Mouse (Mus musculus) MEL (cell line): ENCODE data around the gene Hoxb9.

Experiments
- CHD2 ChIP-seq: IDR thresholded peaks from 2 replicates; pipeline ENCODE4 v1.6.1; 2011; ENCODE audit warnings: low read length, improper control_type of control experiment
- CTCF ChIP-seq, 3 experiments: IDR thresholded peaks in 2 of 3; conservative IDR thresholded peaks in 1 of 3; 2 replicates each; pipeline ENCODE4 v1.5.1; 2011 to 2012; ENCODE audit warnings: low read length in 3 of 3, low read depth in 2 of 3, mild to moderate bottlenecking in 2 of 3, improper control_type of control experiment in 1 of 3, inconsistent platforms in 1 of 3, mixed read lengths in 1 of 3, moderate library complexity in 1 of 3; ENCODE audit not compliant: control insufficient read depth in 1 of 3, insufficient read depth in 1 of 3, poor library complexity in 1 of 3, severe bottlenecking in 1 of 3
- EP300 ChIP-seq, 2 experiments: IDR thresholded peaks; 2 replicates each; pipeline ENCODE4 v1.6.1; 2011; ENCODE audit warnings: improper control_type of control experiment in 2 of 2, low read length in 2 of 2, low read depth in 1 of 2, mild to moderate bottlenecking in 1 of 2
- POLR2A ChIP-seq, 2 experiments: IDR thresholded peaks; 2 replicates each; pipeline ENCODE4 v1.6.1; 2011 to 2012; ENCODE audit warnings: low read length in 2 of 2, mild to moderate bottlenecking in 2 of 2, control low read depth in 1 of 2, improper control_type of control experiment in 1 of 2, low read depth in 1 of 2, moderate library complexity in 1 of 2; ENCODE audit not compliant: control insufficient read depth in 1 of 2, insufficient read depth in 1 of 2, poor library complexity in 1 of 2
- POLR2AphosphoS2 ChIP-seq: IDR thresholded peaks from 2 replicates; pipeline ENCODE4 v1.6.1; 2011; ENCODE audit warnings: low read length, improper control_type of control experiment
- SIN3A ChIP-seq: IDR thresholded peaks from 2 replicates; pipeline ENCODE4 v1.6.1; 2012; ENCODE audit warnings: low read length, improper control_type of control experiment, inconsistent platforms
- USF1 ChIP-seq: IDR thresholded peaks from 2 replicates; pipeline ENCODE4 v1.6.1; 2014; ENCODE audit warnings: low read depth, mild to moderate bottlenecking, inconsistent platforms, low read length, improper control_type of control experiment, moderate library complexity
- USF2 ChIP-seq, 2 experiments: IDR thresholded peaks; 2 replicates each; pipeline ENCODE4 v1.6.1; 2011 to 2012; ENCODE audit warnings: improper control_type of control experiment in 2 of 2, low read length in 2 of 2, borderline replicate concordance in 1 of 2, inconsistent platforms in 1 of 2, low read depth in 1 of 2, mild to moderate bottlenecking in 1 of 2; ENCODE audit not compliant: insufficient read depth in 1 of 2
- ZNF384 ChIP-seq: IDR thresholded peaks from 2 replicates; pipeline ENCODE4 v1.6.1; 2012; ENCODE audit warnings: low read depth, mild to moderate bottlenecking, inconsistent platforms, low read length, improper control_type of control experiment

- TF ChIP-seq USF1 (no peak), EP300 (IDR thresholded peaks at IDR 0.05; ENCODE audit: low read depth in 1 of 2, low read length in 2 of 2) (no peak), CTCF (IDR thresholded peaks at IDR 0.05 in 2 of 3, conservative IDR thresholded peaks at IDR 0.05 in 1 of 3; ENCODE audit: control insufficient read depth in 1 of 3, insufficient read depth in 1 of 3, low read depth in 2 of 3, low read length in 3 of 3, poor library complexity in 1 of 3, severe bottlenecking in 1 of 3) (no peak), SIN3A (no peak), USF2 (IDR thresholded peaks at IDR 0.05; ENCODE audit: borderline replicate concordance in 1 of 2, insufficient read depth in 1 of 2, low read depth in 1 of 2, low read length in 2 of 2) (no peak), POLR2AphosphoS2 (no peak), CHD2 (no peak), ZNF384 (no peak), POLR2A (IDR thresholded peaks at IDR 0.05; ENCODE audit: control insufficient read depth in 1 of 2, insufficient read depth in 1 of 2, low read depth in 1 of 2, low read length in 2 of 2, poor library complexity in 1 of 2) (no peak)
These were observed 26.2 kb downstream of the Hoxb9 start for GRCm38 (mm10) chr11:96297428-96297827.
